Mouse (Mus musculus) CH12.LX (cell line): ENCODE measurements around the gene Txlng. TPM values are rescaled to one million over a fixed set of nuclear protein-coding genes. Genes with fewer than 3 reads are reported as not detected.

Experiments used
- DNase-seq: peaks from one replicate; pipeline ENCODE4 v3.0.0-alpha.2; 2013; ENCODE audit errors: extremely low read depth
- H3K27ac ChIP-seq: 2 replicates; pipeline ENCODE4 v1.5.1; 2012; ENCODE audit warnings: low read depth, mild to moderate bottlenecking, control low read depth, moderate library complexity; ENCODE audit not compliant: insufficient read depth
- H3K27me3 ChIP-seq: replicated peaks from 2 replicates; pipeline ENCODE3; 2012; ENCODE audit warnings: inconsistent platforms
- H3K36me3 ChIP-seq, 2 experiments: replicated peaks in 1 of 2; 2 replicates each; pipeline versions ENCODE3 to v1.6.1; 2012; ENCODE audit warnings: inconsistent platforms in 1 of 2, low read length in 1 of 2, mild to moderate bottlenecking in 1 of 2, mixed read lengths in 1 of 2, moderate library complexity in 1 of 2; ENCODE audit not compliant: control insufficient read depth in 1 of 2, insufficient read depth in 1 of 2
- H3K4me1 ChIP-seq, 2 experiments: 2 replicates each; pipeline ENCODE4 v1.6.1; 2012; ENCODE audit warnings: inconsistent platforms in 1 of 2, moderate library complexity in 1 of 2; ENCODE audit not compliant: insufficient read depth in 2 of 2, control insufficient read depth in 1 of 2
- H3K4me2 ChIP-seq: 2 replicates; pipeline ENCODE4 v1.6.1; 2012; ENCODE audit warnings: low read depth, mild to moderate bottlenecking, control low read depth; ENCODE audit not compliant: poor library complexity, insufficient read depth, severe bottlenecking
- H3K4me3 ChIP-seq, 3 experiments: fragments of 150-350 bp in 1 of 3; sonication (generic) in 1 of 3; replicated peaks in 1 of 3; 2 replicates each; pipeline versions ENCODE3 to v1.5.1; 2011 to 2012; ENCODE audit warnings: low read depth in 2 of 3, low read length in 2 of 3, mild to moderate bottlenecking in 2 of 3, moderate library complexity in 2 of 3, control low read depth in 1 of 3, improper control_type of control experiment in 1 of 3, inconsistent platforms in 1 of 3, mixed read lengths in 1 of 3; ENCODE audit not compliant: poor library complexity in 1 of 3
- H3K79me2 ChIP-seq: replicated peaks from 2 replicates; pipeline ENCODE4 v1.6.1; 2012; ENCODE audit warnings: mild to moderate bottlenecking, moderate library complexity; ENCODE audit not compliant: control insufficient read depth, poor library complexity, insufficient read depth, severe bottlenecking; ENCODE audit errors: extremely low read depth
- H3K9ac ChIP-seq: 2 replicates; pipeline ENCODE4 v1.6.1; 2012; ENCODE audit warnings: low read depth, mild to moderate bottlenecking, control low read depth, moderate library complexity; ENCODE audit not compliant: insufficient read depth
- H3K9me3 ChIP-seq: replicated peaks from 2 replicates; pipeline ENCODE3; 2012; ENCODE audit warnings: low read length, inconsistent platforms, mixed read lengths
- BHLHE40 ChIP-seq: IDR thresholded peaks from 2 replicates; pipeline ENCODE4 v1.6.1; 2011; ENCODE audit warnings: mild to moderate bottlenecking, low read depth, low read length, improper control_type of control experiment
- CHD1 ChIP-seq: IDR thresholded peaks from 2 replicates; pipeline ENCODE4 v1.6.1; 2012; ENCODE audit warnings: low read depth, low read length, improper control_type of control experiment, inconsistent platforms
- CHD2 ChIP-seq: IDR thresholded peaks from 2 replicates; pipeline ENCODE4 v1.6.1; 2011; ENCODE audit warnings: low read length, improper control_type of control experiment
- CTCF ChIP-seq, 2 experiments: IDR thresholded peaks in 1 of 2; conservative IDR thresholded peaks in 1 of 2; 2 replicates each; pipeline ENCODE4 v1.5.1; 2011 to 2012; ENCODE audit warnings: low read depth in 2 of 2, low read length in 2 of 2, improper control_type of control experiment in 1 of 2, inconsistent platforms in 1 of 2, mild to moderate bottlenecking in 1 of 2, moderate library complexity in 1 of 2
- ELF1 ChIP-seq: IDR thresholded peaks from 2 replicates; pipeline ENCODE4 v1.6.1; 2014; ENCODE audit warnings: low read depth, mild to moderate bottlenecking, inconsistent platforms, low read length, improper control_type of control experiment
- EP300 ChIP-seq: IDR thresholded peaks from 2 replicates; pipeline ENCODE4 v1.6.1; 2011; ENCODE audit warnings: low read length, improper control_type of control experiment
- JUND ChIP-seq: conservative IDR thresholded peaks from 2 replicates; pipeline ENCODE4 v1.6.1; 2011; ENCODE audit warnings: low read depth, low read length, improper control_type of control experiment
- KAT2A ChIP-seq: IDR thresholded peaks from 2 replicates; pipeline ENCODE4 v1.6.1; 2012; ENCODE audit warnings: low read length, improper control_type of control experiment, inconsistent platforms; ENCODE audit not compliant: insufficient replicate concordance
- MAFK ChIP-seq: IDR thresholded peaks from 2 replicates; pipeline ENCODE4 v1.6.1; 2011; ENCODE audit warnings: low read length, improper control_type of control experiment; ENCODE audit not compliant: insufficient replicate concordance
- MAX ChIP-seq: IDR thresholded peaks from 2 replicates; pipeline ENCODE4 v1.6.1; 2011; ENCODE audit warnings: low read length, improper control_type of control experiment
- MAZ ChIP-seq: IDR thresholded peaks from 2 replicates; pipeline ENCODE4 v1.6.1; 2012; ENCODE audit warnings: low read depth, mild to moderate bottlenecking, inconsistent platforms, low read length, improper control_type of control experiment, moderate library complexity
- MEF2A ChIP-seq: IDR thresholded peaks from 2 replicates; pipeline ENCODE4 v1.6.1; 2014; ENCODE audit warnings: low read depth, mild to moderate bottlenecking, inconsistent platforms, low read length, improper control_type of control experiment, borderline replicate concordance
- MXI1 ChIP-seq: IDR thresholded peaks from 2 replicates; pipeline ENCODE4 v1.6.1; 2011; ENCODE audit warnings: mild to moderate bottlenecking, low read depth, low read length, improper control_type of control experiment
- MYC ChIP-seq: IDR thresholded peaks from 2 replicates; pipeline ENCODE4 v1.6.1; 2011; ENCODE audit warnings: low read depth, mild to moderate bottlenecking, improper control_type of control experiment, low read length
- NELFE ChIP-seq: IDR thresholded peaks from 2 replicates; pipeline ENCODE4 v1.6.1; 2011; ENCODE audit warnings: low read depth, low read length, improper control_type of control experiment
- POLR2A ChIP-seq: IDR thresholded peaks from 2 replicates; pipeline ENCODE4 v1.6.1; 2011; ENCODE audit warnings: low read depth, mild to moderate bottlenecking, improper control_type of control experiment, low read length
- POLR2AphosphoS2 ChIP-seq: IDR thresholded peaks from 2 replicates; pipeline ENCODE4 v1.6.1; 2011; ENCODE audit warnings: low read depth, low read length, improper control_type of control experiment
- RCOR1 ChIP-seq: conservative IDR thresholded peaks from 2 replicates; pipeline ENCODE4 v1.6.1; 2012; ENCODE audit warnings: low read depth, mild to moderate bottlenecking, inconsistent platforms, low read length, improper control_type of control experiment
- SIN3A ChIP-seq: IDR thresholded peaks from 2 replicates; pipeline ENCODE4 v1.6.1; 2012; ENCODE audit warnings: low read length, improper control_type of control experiment, inconsistent platforms
- SMC3 ChIP-seq: IDR thresholded peaks from 2 replicates; pipeline ENCODE4 v1.6.1; 2011; ENCODE audit warnings: low read depth, low read length, improper control_type of control experiment
- TBP ChIP-seq: conservative IDR thresholded peaks from 2 replicates; pipeline ENCODE4 v1.6.1; 2011; ENCODE audit warnings: low read depth, low read length, improper control_type of control experiment
- TCF12 ChIP-seq: IDR thresholded peaks from 2 replicates; pipeline ENCODE4 v1.6.1; 2014; ENCODE audit warnings: low read depth, mild to moderate bottlenecking, inconsistent platforms, low read length, improper control_type of control experiment
- UBTF ChIP-seq: IDR thresholded peaks from 2 replicates; pipeline ENCODE4 v1.6.1; 2012; ENCODE audit warnings: low read depth, mild to moderate bottlenecking, inconsistent platforms, low read length, improper control_type of control experiment, moderate library complexity
- USF1 ChIP-seq: IDR thresholded peaks from 2 replicates; pipeline ENCODE4 v1.6.1; 2014; ENCODE audit warnings: low read depth, mild to moderate bottlenecking, inconsistent platforms, low read length, improper control_type of control experiment
- USF2 ChIP-seq: conservative IDR thresholded peaks from 2 replicates; pipeline ENCODE4 v1.6.1; 2011; ENCODE audit warnings: low read depth, low read length, improper control_type of control experiment
- ZC3H11A ChIP-seq: IDR thresholded peaks from 2 replicates; pipeline ENCODE4 v1.6.1; 2012; ENCODE audit warnings: low read depth, mild to moderate bottlenecking, inconsistent platforms, low read length, improper control_type of control experiment
- ZKSCAN1 ChIP-seq: IDR thresholded peaks from 2 replicates; pipeline ENCODE4 v1.6.1; 2012; ENCODE audit warnings: low read depth, inconsistent platforms, low read length, improper control_type of control experiment, borderline replicate concordance
- ZMIZ1 ChIP-seq: IDR thresholded peaks from 2 replicates; pipeline ENCODE4 v1.6.1; 2012; ENCODE audit warnings: low read depth, mild to moderate bottlenecking, inconsistent platforms, low read length, improper control_type of control experiment
- ZNF384 ChIP-seq: IDR thresholded peaks from 2 replicates; pipeline ENCODE4 v1.6.1; 2012; ENCODE audit warnings: low read depth, low read length, improper control_type of control experiment, inconsistent platforms
- dilution Hi-C: fragments of 300-500 bp; cut with MboI; formaldehyde crosslinking; loops from 2 replicates; pipeline ENCODE4 v1.14.3; 2020; ENCODE audit warnings: low sequenced_read_pairs; ENCODE audit not compliant: extremely low pct_unique_long_range_greater_than_20kb, extremely low pct_ligation_motif_present
- in situ Hi-C: fragments of 300-500 bp; cut with MboI; formaldehyde crosslinking; loops from 3 replicates; pipeline ENCODE4 v1.14.3; 2019; ENCODE audit warnings: low sequenced_read_pairs, low pct_ligation_motif_present, low pct_unique_long_range_greater_than_20kb, mixed read lengths
- polyA plus RNA-seq: library from polyadenylated mRNA; unstranded; fragments of >175 nt; gene quantifications from 2 replicates; pipeline ENCODE4 v1.2.1, GENCODE M21; 2012; ENCODE audit warnings: low read depth; ENCODE audit not compliant: insufficient read length
- total RNA-seq, 2 experiments: library from RNA; depleted of rRNA; stranded (reverse); fragments of 300-350 nt in 1 of 2; fragments of >200 nt in 1 of 2; gene quantifications; 2 replicates each; pipeline ENCODE4 v1.2.3; 2012 to 2014

Gene Txlng
- total and polyA plus RNA-seq, 3 experiments = 12.7 to 29.2 (median 22.1) TPM

DNA sequence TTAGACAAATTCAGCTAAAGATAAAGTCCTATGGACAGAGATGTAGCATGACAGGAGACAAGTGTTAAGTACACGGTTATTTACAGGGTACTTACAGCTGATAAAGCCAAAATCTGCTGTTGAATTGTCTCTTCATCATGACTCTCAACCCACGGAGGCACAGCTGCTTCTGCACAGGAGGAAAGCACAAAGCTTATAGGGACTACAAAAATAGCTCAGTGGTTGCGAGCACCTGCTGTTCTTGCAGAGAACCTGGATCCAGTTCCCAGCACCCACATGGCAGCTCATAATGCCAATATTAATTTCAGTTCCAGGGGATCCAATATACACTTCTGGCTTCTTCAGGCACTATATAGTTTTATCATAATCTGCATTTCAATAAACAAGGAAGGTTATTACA lies 49.0 kb upstream of the Txlng start:
- DNase-seq = no peak
- dilution Hi-C loops = no loop called here
- H3K27me3 ChIP-seq = no peaks in the 10 kb centered on the region
- H3K4me2 ChIP-seq = no peak overlapping the region
- in situ Hi-C loops = no loop called here
- H3K36me3 ChIP-seq = peaks cover 8 to 12% of the 10 kb centered on the region in 2 experiments
- no peaks in the 10 kb centered on the region for H3K4me1 ChIP-seq
- H3K4me3 ChIP-seq = no peak overlapping the region
- no peaks in the 10 kb centered on the region for H3K9me3 ChIP-seq
- TF ChIP-seq RCOR1 (no peak), MAZ (no peak), JUND (no peak), ZNF384 (no peak), ZKSCAN1 (no peak), USF2 (no peak), MAX (no peak), ZMIZ1 (no peak), UBTF (no peak), TBP (no peak), SIN3A (no peak), SMC3 (no peak), BHLHE40 (no peak), ZC3H11A (no peak), MYC (no peak), MAFK (no peak), CHD2 (no peak)
- H3K9ac ChIP-seq = no peak overlapping the region
- no peak overlapping the region for H3K27ac ChIP-seq
- H3K79me2 ChIP-seq = no peaks in the 10 kb centered on the region

DNA sequence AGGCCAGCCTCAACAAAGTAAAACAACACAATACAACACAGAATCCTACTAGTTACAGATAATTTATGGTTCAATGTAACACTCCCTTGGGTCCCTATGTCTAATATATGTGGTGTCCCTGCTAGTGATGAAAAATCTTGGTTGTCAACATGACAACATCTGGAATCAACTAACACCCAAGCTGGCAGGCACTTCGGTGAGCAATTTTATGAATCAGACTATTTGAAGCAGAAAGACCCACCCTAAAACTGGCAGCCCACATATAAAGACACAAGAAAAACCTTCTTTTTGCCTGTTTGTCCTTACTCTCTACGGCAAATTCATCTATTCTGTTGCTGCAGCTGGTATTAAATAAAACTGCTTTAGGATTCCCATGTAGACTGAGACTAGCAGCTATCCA lies 44.5 kb upstream of the Txlng start:
- no peak for TF ChIP-seq CTCF (conservative IDR thresholded peaks at IDR 0.05 in 1 of 2, IDR thresholded peaks at IDR 0.05 in 1 of 2; ENCODE audit: low read depth in 2 of 2, low read length in 2 of 2)
- TF ChIP-seq POLR2AphosphoS2 = no peak
- TF ChIP-seq POLR2A = no peak
- TF ChIP-seq SIN3A = no peak
- no peak for TF ChIP-seq BHLHE40
- no peak for TF ChIP-seq ZC3H11A
- no peak for TF ChIP-seq ZKSCAN1
- no peak for TF ChIP-seq TCF12
- no peak for TF ChIP-seq MXI1
- TF ChIP-seq ZMIZ1 = no peak
- no peak for TF ChIP-seq MEF2A
- TF ChIP-seq NELFE = no peak
- no peak for TF ChIP-seq ELF1
- no peak for TF ChIP-seq CHD1
- no peak for TF ChIP-seq KAT2A
- no peak for TF ChIP-seq MAZ
- TF ChIP-seq EP300 = no peak
- no peak for TF ChIP-seq USF1
- TF ChIP-seq, all 38 proteins: peak for 0
- in situ Hi-C loops = loop anchor here (25.0 kb wide), 1 partner anchor 361 kb away; no protein-coding TSS in a partner anchor
- H3K36me3 ChIP-seq = peaks cover 15 to 26% of the 10 kb centered on the region in 2 experiments
- no peak for DNase-seq
- no peak overlapping the region for H3K4me2 ChIP-seq
- no peak overlapping the region for H3K4me3 ChIP-seq
- no peak overlapping the region for H3K9ac ChIP-seq
- no peaks in the 10 kb centered on the region for H3K4me1 ChIP-seq
- no peaks in the 10 kb centered on the region for H3K79me2 ChIP-seq
- dilution Hi-C loops = no loop called here
- H3K9me3 ChIP-seq = no peaks in the 10 kb centered on the region
- no peak overlapping the region for H3K27ac ChIP-seq
- no peaks in the 10 kb centered on the region for H3K27me3 ChIP-seq
